Mouse (Mus musculus): ENCODE data around the gene Cd200. TPM values are rescaled to one million over a fixed set of nuclear protein-coding genes. Genes with fewer than 3 reads are reported as not detected.

Cd200 gene
- polyA plus RNA-seq, 1 experiment from 2014 or later, result 108 TPM

- 0 out of 2 replicates have a peak overlapping the region, but pooled peaks have one; percentile 66 for H3K9ac ChIP-seq (ENCODE audit: low read depth, low read length)
- 46% methylated on average over 9 of the region's 9 CpGs for WGBS
- peak overlapping the region; percentile 62 for H3K4me2 ChIP-seq (replicated peaks; ENCODE audit: low read depth)
- peak overlapping the region; percentile 71; the same call in 1 of the 2 replicates for H3K27ac ChIP-seq (ENCODE audit: low read depth, low read length)
- no peaks in the 10 kb centered on the region for H3K36me3 ChIP-seq (ENCODE audit: control insufficient read depth, insufficient read depth)
- H3K9me3 ChIP-seq (ENCODE audit: control insufficient read depth), result no peaks in the 10 kb centered on the region
- H3K4me3 ChIP-seq (ENCODE audit: low read depth, low read length), result peak overlapping the region; percentile 54
- no peak for TF ChIP-seq CTCF (IDR thresholded peaks at IDR 0.05; ENCODE audit: low read depth)
- no peak for ATAC-seq
- no peaks in the 10 kb centered on the region for H3K27me3 ChIP-seq (replicated peaks; ENCODE audit: control insufficient read depth, insufficient read depth, low read length)
- H3K4me1 ChIP-seq (replicated peaks; ENCODE audit: control insufficient read depth, insufficient read depth, low read length), result no peaks in the 10 kb centered on the region
Measured at GRCm38 (mm10) chr16:45407645-45408400, 1.0 kb downstream of the Cd200 start.

GRCm38 (mm10) chr16:45407091-45407490, 1.8 kb downstream of the Cd200 start:
- no peak for TF ChIP-seq CTCF (IDR thresholded peaks at IDR 0.05; ENCODE audit: low read depth)
- H3K4me2 ChIP-seq (replicated peaks; ENCODE audit: low read depth), result peak overlapping the region; percentile 62; the same call in 1 of the 2 replicates
- no peak overlapping the region for H3K27ac ChIP-seq (ENCODE audit: low read depth, low read length)
- no peak overlapping the region; the same call in 1 of the 2 replicates for H3K9ac ChIP-seq (ENCODE audit: low read depth, low read length)
- no peaks in the 10 kb centered on the region for H3K36me3 ChIP-seq (ENCODE audit: control insufficient read depth, insufficient read depth)
- no peak overlapping the region for H3K4me3 ChIP-seq (ENCODE audit: low read depth, low read length)
- no peaks in the 10 kb centered on the region for H3K9me3 ChIP-seq (ENCODE audit: control insufficient read depth)
- H3K4me1 ChIP-seq (replicated peaks; ENCODE audit: control insufficient read depth, insufficient read depth, low read length), result no peaks in the 10 kb centered on the region
- WGBS, result 81% methylated on average over 5 of the region's 5 CpGs
- no peaks in the 10 kb centered on the region for H3K27me3 ChIP-seq (replicated peaks; ENCODE audit: control insufficient read depth, insufficient read depth, low read length)
- ATAC-seq, result no peak

DNA sequence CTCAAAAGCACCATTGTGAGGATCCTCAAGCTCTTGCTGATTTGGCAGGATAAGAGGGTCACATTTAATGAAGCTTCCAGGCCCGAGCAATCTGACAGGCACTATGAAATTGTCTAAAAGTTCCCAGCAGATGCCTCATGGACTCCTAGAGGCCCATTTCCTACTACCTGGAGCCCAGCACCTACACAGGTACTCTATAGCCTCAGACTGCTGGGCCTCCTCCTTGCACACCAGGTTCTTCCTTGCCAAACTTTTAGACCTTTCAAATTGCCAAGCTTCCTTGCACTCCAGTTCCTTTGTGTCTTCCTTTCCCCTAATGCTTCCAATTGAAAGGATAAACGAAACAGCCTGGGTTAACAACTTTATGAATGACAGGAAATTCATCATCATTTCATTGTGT, 5.9 kb downstream of the Cd200 start:
- no peaks in the 10 kb centered on the region for H3K4me1 ChIP-seq (replicated peaks; ENCODE audit: control insufficient read depth, insufficient read depth, low read length)
- H3K4me2 ChIP-seq (replicated peaks; ENCODE audit: low read depth), result no peak overlapping the region
- no peak for TF ChIP-seq CTCF (IDR thresholded peaks at IDR 0.05; ENCODE audit: low read depth)
- ATAC-seq, result no peak
- H3K36me3 ChIP-seq (ENCODE audit: control insufficient read depth, insufficient read depth), result no peaks in the 10 kb centered on the region
- H3K27me3 ChIP-seq (replicated peaks; ENCODE audit: control insufficient read depth, insufficient read depth, low read length), result no peaks in the 10 kb centered on the region
- H3K9ac ChIP-seq (ENCODE audit: low read depth, low read length), result no peak overlapping the region
- WGBS, result 73% methylated on average over 2 of the region's 2 CpGs
- H3K27ac ChIP-seq (ENCODE audit: low read depth, low read length), result no peak overlapping the region
- no peak overlapping the region for H3K4me3 ChIP-seq (ENCODE audit: low read depth, low read length)
- no peaks in the 10 kb centered on the region for H3K9me3 ChIP-seq (ENCODE audit: control insufficient read depth)

DNA sequence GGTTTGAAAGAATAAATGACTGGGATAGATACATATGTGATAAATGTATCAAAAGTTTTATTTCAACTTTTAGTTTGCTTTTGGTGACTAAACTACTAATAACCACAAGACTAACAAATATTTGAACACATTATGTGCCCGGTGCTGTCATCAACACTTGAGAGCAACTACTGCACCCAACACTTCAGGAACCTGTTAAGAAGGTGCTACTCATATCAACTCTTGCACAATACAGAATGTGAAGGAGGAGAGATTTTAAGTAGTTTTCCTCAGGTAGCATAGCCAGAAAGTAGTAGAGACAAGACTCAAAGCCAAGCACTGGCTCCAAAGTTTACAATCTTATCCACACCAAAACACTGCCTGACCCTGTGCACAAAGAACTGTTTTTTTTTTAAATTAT, 6.8 kb downstream of the Cd200 start:
- 72% methylated on average over 1 of the region's 1 CpGs for WGBS
- TF ChIP-seq CTCF (IDR thresholded peaks at IDR 0.05; ENCODE audit: low read depth), result no peak
- ATAC-seq, result no peak

GRCm38 (mm10) chr16:45399947-45400555, 8.8 kb downstream of the Cd200 start:
- H3K4me1 ChIP-seq (replicated peaks; ENCODE audit: control insufficient read depth, insufficient read depth, low read length), result no peaks in the 10 kb centered on the region
- H3K9me3 ChIP-seq (ENCODE audit: control insufficient read depth), result no peaks in the 10 kb centered on the region
- no peak for TF ChIP-seq CTCF (IDR thresholded peaks at IDR 0.05; ENCODE audit: low read depth)
- no peaks in the 10 kb centered on the region for H3K36me3 ChIP-seq (ENCODE audit: control insufficient read depth, insufficient read depth)
- no peak overlapping the region for H3K9ac ChIP-seq (ENCODE audit: low read depth, low read length)
- H3K27ac ChIP-seq (ENCODE audit: low read depth, low read length), result no peak overlapping the region
- no peak for ATAC-seq
- H3K27me3 ChIP-seq (replicated peaks; ENCODE audit: control insufficient read depth, insufficient read depth, low read length), result no peaks in the 10 kb centered on the region
- WGBS, result 48% methylated on average over 9 of the region's 9 CpGs
- no peak overlapping the region for H3K4me2 ChIP-seq (replicated peaks; ENCODE audit: low read depth)
- no peak overlapping the region for H3K4me3 ChIP-seq (ENCODE audit: low read depth, low read length)

More for the DNA sequence above, 6.8 kb downstream of the Cd200 start:
- no peak overlapping the region for H3K9ac ChIP-seq (ENCODE audit: low read depth, low read length)
- H3K27ac ChIP-seq (ENCODE audit: low read depth, low read length), result no peak overlapping the region
- H3K36me3 ChIP-seq (ENCODE audit: control insufficient read depth, insufficient read depth), result no peaks in the 10 kb centered on the region
- H3K4me1 ChIP-seq (replicated peaks; ENCODE audit: control insufficient read depth, insufficient read depth, low read length), result no peaks in the 10 kb centered on the region
- no peak overlapping the region for H3K4me2 ChIP-seq (replicated peaks; ENCODE audit: low read depth)
- no peaks in the 10 kb centered on the region for H3K9me3 ChIP-seq (ENCODE audit: control insufficient read depth)
- H3K4me3 ChIP-seq (ENCODE audit: low read depth, low read length), result no peak overlapping the region
- H3K27me3 ChIP-seq (replicated peaks; ENCODE audit: control insufficient read depth, insufficient read depth, low read length), result no peaks in the 10 kb centered on the region

DNA sequence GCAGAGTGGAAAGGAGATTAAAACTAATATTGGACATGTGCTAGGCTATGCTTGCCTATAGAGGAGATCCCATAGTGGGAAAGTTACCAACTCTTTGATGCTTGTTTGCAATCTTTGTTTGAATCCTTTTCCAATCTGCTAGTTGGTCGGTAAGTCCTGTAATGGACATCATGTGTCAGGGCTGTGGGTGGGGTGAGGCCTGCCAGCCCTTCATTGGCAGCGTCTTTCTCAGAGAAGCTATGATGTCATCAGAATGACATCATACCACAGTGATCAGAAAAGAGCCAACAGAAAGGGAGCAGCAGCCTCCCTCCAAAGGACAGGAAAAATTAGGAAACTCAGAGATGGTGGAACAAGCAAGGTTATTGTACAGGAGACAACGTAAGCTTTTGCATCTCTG, 9.4 kb downstream of the Cd200 start:
- Histone ChIP-seq H3K27me3 (replicated peaks; ENCODE audit: control insufficient read depth, insufficient read depth, low read length) (no peaks in the 10 kb centered on the region), H3K9ac (ENCODE audit: low read depth, low read length) (no peak overlapping the region), H3K9me3 (ENCODE audit: control insufficient read depth) (no peaks in the 10 kb centered on the region), H3K4me2 (replicated peaks; ENCODE audit: low read depth) (no peak overlapping the region), H3K4me3 (ENCODE audit: low read depth, low read length) (no peak overlapping the region), H3K27ac (ENCODE audit: low read depth, low read length) (no peak overlapping the region), H3K4me1 (replicated peaks; ENCODE audit: control insufficient read depth, insufficient read depth, low read length) (no peaks in the 10 kb centered on the region), H3K36me3 (ENCODE audit: control insufficient read depth, insufficient read depth) (peaks cover 3% of the 10 kb centered on the region; the same call in 1 of the 2 replicates)
- no peak for ATAC-seq
- TF ChIP-seq CTCF (IDR thresholded peaks at IDR 0.05; ENCODE audit: low read depth), result no peak
- 84% methylated on average over 3 of the region's 3 CpGs for WGBS
